Mouse (Mus musculus) C2C12 (cell line): ENCODE data around the gene Lsr.

Experiments used
- CEBPB ChIP-seq: IDR thresholded peaks from one replicate; pipeline ENCODE4 v1.6.1; 2011; ENCODE audit warnings: low read depth, mild to moderate bottlenecking, control low read depth, moderate library complexity
- CTCF ChIP-seq: IDR thresholded peaks from one replicate; pipeline ENCODE4 v1.5.1; 2011; ENCODE audit not compliant: control insufficient read depth, insufficient read depth, insufficient read length
- MYOD1 ChIP-seq: IDR thresholded peaks from one replicate; pipeline ENCODE4 v1.6.1; 2011; ENCODE audit warnings: low read depth; ENCODE audit not compliant: control insufficient read depth, insufficient read length
- USF1 ChIP-seq: IDR thresholded peaks from one replicate; pipeline ENCODE4 v1.6.1; 2011; ENCODE audit warnings: low read depth, mild to moderate bottlenecking, control low read depth, moderate library complexity

DNA sequence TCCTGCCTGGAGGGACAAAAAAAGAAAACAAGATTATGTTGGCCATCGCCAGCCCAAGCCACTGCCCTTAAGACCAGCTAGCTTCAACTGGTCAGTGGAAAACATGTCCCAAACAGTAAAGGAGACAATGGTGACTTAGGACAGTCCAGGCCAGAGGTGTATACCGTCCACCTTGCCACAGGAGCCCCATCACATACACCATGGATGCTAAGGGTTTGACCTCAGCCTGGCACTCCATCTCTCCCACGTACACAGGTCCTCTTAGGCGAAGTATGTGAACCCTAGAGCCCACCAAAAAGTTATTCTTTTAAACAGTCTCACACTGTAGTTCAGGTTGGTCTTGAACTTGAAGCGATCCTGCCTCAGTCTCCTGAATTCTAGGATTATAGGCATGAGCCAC is 10.4 kb downstream of the Lsr start:
- TF ChIP-seq CTCF: no peak
- TF ChIP-seq MYOD1: no peak
- no peak for TF ChIP-seq CEBPB
- TF ChIP-seq USF1: no peak
